Mouse (Mus musculus) erythroblast, embryonic 14.5 days (primary cell): ENCODE results near the gene Sgms1.

ENCODE experiments used
- GATA1 ChIP-seq: IDR thresholded peaks from 2 replicates; pipeline ENCODE4 v1.6.1; 2012; ENCODE audit warnings: low read length, inconsistent platforms, mixed read lengths
- TAL1 ChIP-seq: IDR thresholded peaks from 3 replicates; pipeline ENCODE4 v1.6.1; 2012; ENCODE audit warnings: low read length, inconsistent platforms, mixed read lengths

- TF ChIP-seq GATA1: no peak
- TF ChIP-seq TAL1: no peak
Observed at GRCm38 (mm10) chr19:32175991-32176390, 213.5 kb downstream of the Sgms1 start.
